Mouse (Mus musculus): Measurements from ENCODE around the gene Dag1. TPM values are rescaled to one million over a fixed set of nuclear protein-coding genes. Genes with fewer than 3 reads are reported as not detected.
"Not testable (repeated sequence)": the region's sequence is repeated elsewhere in the genome, so short reads cannot be mapped to it uniquely, and the experiment has no call there.

Gene Dag1
- polyA plus RNA-seq, 1 experiment, result 33.5 TPM

DNA sequence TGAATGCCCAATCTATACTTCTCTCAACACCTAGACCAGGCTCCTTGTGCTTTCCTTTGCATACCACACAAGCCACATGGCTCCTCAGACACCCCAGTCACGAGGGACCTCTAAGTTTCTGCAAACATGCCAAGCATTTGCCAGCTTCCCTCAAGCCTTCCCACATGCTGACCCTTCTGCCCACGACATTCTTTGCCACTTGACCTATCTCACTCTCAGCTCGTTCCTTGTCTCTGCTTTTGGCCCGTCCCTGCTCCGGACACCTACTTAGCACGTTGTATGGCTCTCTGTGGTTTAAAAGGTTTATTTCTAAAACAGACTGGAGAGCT, 11.5 kb upstream of the Dag1 start:
- TF ChIP-seq POLR2A (IDR thresholded peaks at IDR 0.05; ENCODE audit: extremely low read depth, insufficient read depth, low read length) (no peak), CTCF (IDR thresholded peaks at IDR 0.05; ENCODE audit: extremely low read depth, insufficient read depth, low read length) (no peak)
- Histone ChIP-seq H3K4me3 (ENCODE audit: insufficient read depth, low read length) (no peak overlapping the region), H3K4me1 (ENCODE audit: control insufficient read depth, insufficient read depth, low read length) (no peaks in the 10 kb centered on the region), H3K27ac (ENCODE audit: insufficient read depth, low read length) (no peak overlapping the region)

- TF ChIP-seq CTCF (IDR thresholded peaks at IDR 0.05; ENCODE audit: extremely low read depth, insufficient read depth, low read length) (no peak), POLR2A (IDR thresholded peaks at IDR 0.05; ENCODE audit: extremely low read depth, insufficient read depth, low read length) (no peak)
- Histone ChIP-seq H3K27ac (ENCODE audit: insufficient read depth, low read length) (no peak overlapping the region), H3K4me1 (ENCODE audit: control insufficient read depth, insufficient read depth, low read length) (no peaks in the 10 kb centered on the region), H3K4me3 (ENCODE audit: insufficient read depth, low read length) (no peak overlapping the region)
These were observed 10.9 kb upstream of the Dag1 start for GRCm38 (mm10) chr9:108274476-108275330.

- no peak overlapping the region for H3K27ac ChIP-seq (ENCODE audit: insufficient read depth, low read length)
- TF ChIP-seq POLR2A (IDR thresholded peaks at IDR 0.05; ENCODE audit: extremely low read depth, insufficient read depth, low read length), result no peak
- TF ChIP-seq CTCF (IDR thresholded peaks at IDR 0.05; ENCODE audit: extremely low read depth, insufficient read depth, low read length), result no peak
- H3K4me3 ChIP-seq (ENCODE audit: insufficient read depth, low read length), result no peak overlapping the region
- no peaks in the 10 kb centered on the region for H3K4me1 ChIP-seq (ENCODE audit: control insufficient read depth, insufficient read depth, low read length)
These were observed 9.7 kb upstream of the Dag1 start for GRCm38 (mm10) chr9:108273485-108273884.

DNA sequence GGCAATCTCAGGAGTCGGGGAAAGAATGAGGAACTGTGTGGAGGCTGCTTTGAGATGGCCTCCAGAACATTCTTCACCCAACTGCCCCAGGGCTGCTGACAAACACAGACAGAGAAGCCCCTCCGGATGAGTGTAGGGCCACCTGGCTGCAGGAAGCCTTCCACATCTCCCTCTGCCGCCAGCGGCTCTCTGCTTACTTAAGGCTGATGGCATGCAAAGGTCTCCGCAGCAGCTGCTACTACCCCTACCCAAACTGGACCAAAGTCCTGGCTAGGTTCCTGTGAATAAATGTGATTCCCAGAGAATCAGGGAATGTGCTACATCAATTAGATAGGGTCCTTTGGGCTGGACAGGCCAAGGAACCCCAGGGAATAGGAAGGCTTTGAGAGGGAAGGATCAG, 8.9 kb upstream of the Dag1 start:
- Histone ChIP-seq H3K4me3 (ENCODE audit: insufficient read depth, low read length) (no peak overlapping the region), H3K4me1 (ENCODE audit: control insufficient read depth, insufficient read depth, low read length) (no peaks in the 10 kb centered on the region), H3K27ac (ENCODE audit: insufficient read depth, low read length) (no peak overlapping the region)
- TF ChIP-seq POLR2A (IDR thresholded peaks at IDR 0.05; ENCODE audit: extremely low read depth, insufficient read depth, low read length) (no peak), CTCF (IDR thresholded peaks at IDR 0.05; ENCODE audit: extremely low read depth, insufficient read depth, low read length) (no peak)

GRCm38 (mm10) chr9:108271941-108272340, 8.2 kb upstream of the Dag1 start:
- no peak for TF ChIP-seq POLR2A (IDR thresholded peaks at IDR 0.05; ENCODE audit: extremely low read depth, insufficient read depth, low read length)
- TF ChIP-seq CTCF (IDR thresholded peaks at IDR 0.05; ENCODE audit: extremely low read depth, insufficient read depth, low read length), result no peak
- Histone ChIP-seq H3K4me3 (ENCODE audit: insufficient read depth, low read length) (no peak overlapping the region), H3K4me1 (ENCODE audit: control insufficient read depth, insufficient read depth, low read length) (no peaks in the 10 kb centered on the region), H3K27ac (ENCODE audit: insufficient read depth, low read length) (no peak overlapping the region)

DNA sequence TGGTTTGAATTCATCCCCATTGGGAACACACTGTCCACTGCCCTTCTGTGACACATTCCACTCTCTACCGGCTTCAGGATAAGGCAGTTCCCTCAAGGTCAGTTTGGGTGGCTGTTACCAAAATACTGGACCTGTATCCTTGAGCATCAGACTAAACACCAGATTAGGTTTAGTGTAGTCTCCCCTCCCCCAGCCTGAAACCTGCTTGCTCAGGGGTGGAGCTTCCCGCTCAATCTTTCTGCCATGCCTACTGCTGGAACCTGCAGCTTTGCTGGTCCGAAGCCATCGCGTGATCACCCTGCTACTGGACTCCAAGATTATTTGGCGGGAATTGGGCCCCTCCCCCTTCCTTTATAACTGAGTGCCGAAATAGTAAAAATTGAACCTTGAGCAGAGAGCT, 4.9 kb upstream of the Dag1 start:
- H3K4me1 ChIP-seq (ENCODE audit: control insufficient read depth, insufficient read depth, low read length); H3K27ac ChIP-seq (ENCODE audit: insufficient read depth, low read length); H3K4me3 ChIP-seq (ENCODE audit: insufficient read depth, low read length): not testable (repeated sequence)

DNA sequence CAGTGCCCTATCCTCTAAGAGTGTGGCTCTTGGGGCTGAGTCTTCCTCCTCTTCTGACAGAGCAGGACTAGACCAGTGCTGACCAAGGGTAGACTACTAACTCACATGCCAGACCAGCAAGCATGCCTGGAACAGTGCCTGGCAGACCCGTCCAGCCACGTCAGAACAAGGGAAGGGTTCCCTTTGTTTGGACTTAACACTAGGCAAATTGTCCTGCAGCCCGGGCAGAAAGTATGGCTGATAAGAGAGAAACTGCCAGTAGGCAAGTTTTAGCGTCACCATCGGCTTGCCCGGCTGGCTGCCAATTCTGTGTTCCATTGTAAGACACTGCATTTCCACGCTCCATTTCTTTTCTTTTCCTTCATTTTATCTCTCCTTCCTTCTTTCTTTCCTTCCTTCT, 3.9 kb upstream of the Dag1 start:
- H3K4me3 ChIP-seq (ENCODE audit: insufficient read depth, low read length), result no peak overlapping the region
- H3K4me1 ChIP-seq (ENCODE audit: control insufficient read depth, insufficient read depth, low read length), result no peaks in the 10 kb centered on the region; the same call in 1 of the 2 replicates
- TF ChIP-seq POLR2A (IDR thresholded peaks at IDR 0.05; ENCODE audit: extremely low read depth, insufficient read depth, low read length) (no peak), CTCF (IDR thresholded peaks at IDR 0.05; ENCODE audit: extremely low read depth, insufficient read depth, low read length) (no peak)
- no peak overlapping the region for H3K27ac ChIP-seq (ENCODE audit: insufficient read depth, low read length)

DNA sequence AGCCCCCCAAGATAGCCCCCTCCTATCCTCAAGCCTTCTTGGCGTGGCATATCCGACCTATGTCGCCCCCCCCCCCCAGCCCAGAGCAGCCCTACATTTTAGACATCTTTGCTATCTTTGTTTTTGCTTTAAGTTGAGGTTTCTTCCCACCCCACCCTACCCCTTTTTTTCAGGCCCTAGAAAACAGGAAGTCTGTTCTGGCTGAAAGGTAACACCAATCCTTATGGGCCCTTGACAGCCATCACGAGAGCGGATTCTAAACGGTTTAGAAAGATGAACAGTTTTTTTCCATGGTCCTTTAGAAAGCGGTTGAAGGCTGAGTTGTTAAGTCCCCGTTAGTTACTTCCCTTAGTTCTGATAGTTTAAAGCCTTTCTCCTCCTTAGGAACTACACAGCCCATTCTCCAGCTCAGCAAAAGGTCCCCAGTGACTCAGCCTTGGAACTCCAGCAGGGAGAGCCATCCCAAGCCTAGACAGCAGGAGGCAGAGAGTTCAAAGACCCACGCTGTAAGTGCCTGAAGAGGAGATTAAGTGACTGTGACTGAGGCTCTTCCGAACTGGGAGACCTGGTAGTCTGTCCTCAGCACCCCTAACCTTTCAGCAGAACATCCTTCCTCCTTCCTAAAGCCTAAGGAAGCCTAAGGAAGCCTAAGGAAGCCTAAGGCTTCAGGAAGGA, 2.6 kb upstream of the Dag1 start:
- Histone ChIP-seq H3K4me1 (ENCODE audit: control insufficient read depth, insufficient read depth, low read length) (peaks cover 6% of the 10 kb centered on the region; the same call in 1 of the 2 replicates), H3K4me3 (ENCODE audit: insufficient read depth, low read length) (no peak overlapping the region), H3K27ac (ENCODE audit: insufficient read depth, low read length) (no peak overlapping the region)
- TF ChIP-seq POLR2A (IDR thresholded peaks at IDR 0.05; ENCODE audit: extremely low read depth, insufficient read depth, low read length), result no peak
- TF ChIP-seq CTCF (IDR thresholded peaks at IDR 0.05; ENCODE audit: extremely low read depth, insufficient read depth, low read length), result no peak

- peaks cover 9% of the 10 kb centered on the region; the same call in 1 of the 2 replicates for H3K4me1 ChIP-seq (ENCODE audit: control insufficient read depth, insufficient read depth, low read length)
- peak overlapping the region; percentile 93 for H3K4me3 ChIP-seq (ENCODE audit: insufficient read depth, low read length)
- TF ChIP-seq CTCF (IDR thresholded peaks at IDR 0.05; ENCODE audit: extremely low read depth, insufficient read depth, low read length) (no peak), POLR2A (IDR thresholded peaks at IDR 0.05; ENCODE audit: extremely low read depth, insufficient read depth, low read length) (no peak)
- H3K27ac ChIP-seq (ENCODE audit: insufficient read depth, low read length), result peak overlapping the region; percentile 73
These were observed 598 bp upstream of the Dag1 start for GRCm38 (mm10) chr9:108264191-108264921.
